Comparison of ENCODE assay signal across 17 mouse cellular contexts in the genomic region with DNA sequence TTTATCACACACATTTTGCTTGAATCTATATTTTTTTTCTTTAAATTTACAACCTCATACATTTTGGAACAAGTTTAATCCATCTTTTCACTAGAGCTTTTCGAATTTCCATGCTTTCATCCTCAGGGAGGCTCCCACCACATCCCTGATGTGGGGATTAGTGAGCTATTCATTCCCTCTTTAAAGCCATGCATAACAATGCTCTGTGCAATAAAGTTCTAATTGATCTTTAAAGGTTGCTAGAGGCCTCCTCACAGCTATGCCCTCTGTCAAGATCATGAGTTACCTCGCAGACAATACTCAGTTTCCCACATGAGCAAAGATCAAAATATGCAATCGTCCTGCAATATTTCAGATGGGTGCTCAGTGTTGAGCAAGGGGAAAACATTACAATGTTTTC.
"Had no signal": no experiment of that assay in that cellular context is flagged by ENCODE, and none has a peak within 500 bp of the region (broad histone marks: within the 10 kb centered on the region; RNA-seq: fewer than 3 reads in every experiment).

No protein-coding gene starts in this region.

- ATAC-seq: liver, embryonic 12.5 days had no signal

- H3K36me3 ChIP-seq: limb, embryonic 13.5 days; liver, embryonic 12.5 days; liver, embryonic 15.5 days; neural tube, embryonic 13.5 days had no signal

- H3K9ac ChIP-seq: limb, embryonic 13.5 days; liver, embryonic 12.5 days; liver, embryonic 15.5 days; neural tube, embryonic 13.5 days had no signal

- H3K9me3 ChIP-seq: limb, embryonic 13.5 days; liver, embryonic 12.5 days; liver, embryonic 15.5 days; neural tube, embryonic 13.5 days had no signal

- H3K4me2 ChIP-seq: limb, embryonic 13.5 days; liver, embryonic 12.5 days; liver, embryonic 15.5 days; neural tube, embryonic 13.5 days had no signal

- H3K27me3 ChIP-seq: limb, embryonic 13.5 days; liver, embryonic 12.5 days; liver, embryonic 15.5 days; neural tube, embryonic 13.5 days had no signal

- H3K4me1 ChIP-seq: limb, embryonic 13.5 days; liver, embryonic 12.5 days; liver, embryonic 15.5 days had no signal

- DNase-seq: kidney, adult 11 months; kidney, adult 9 months; kidney, postnatal 14 days; kidney, postnatal 4 days; left cerebral cortex, postnatal 4 days; liver; lung, adult 2 months; lung, postnatal 14 days; lung, postnatal 4 days; retina, postnatal 1 day; thymus, adult 18-20 months; thymus, postnatal 36 days had no signal

- H3K4me3 ChIP-seq: limb, embryonic 13.5 days; liver, embryonic 12.5 days; liver, embryonic 15.5 days; myocyte; neural tube, embryonic 13.5 days had no signal

- H3K27ac ChIP-seq: limb, embryonic 13.5 days; liver, embryonic 12.5 days; liver, embryonic 15.5 days; neural tube, embryonic 13.5 days had no signal
